Mouse (Mus musculus) heart, embryonic 10.5 days (tissue): ENCODE data around the gene Slc47a1. TPM values are rescaled to one million over a fixed set of nuclear protein-coding genes. Genes with fewer than 3 reads are reported as not detected.
"Not testable (repeated sequence)": the region's sequence is repeated elsewhere in the genome, so short reads cannot be mapped to it uniquely, and the experiment has no call there.

Experiments
- DNase-seq: peaks from one replicate; pipeline ENCODE4 v3.0.0-alpha.2; 2017; ENCODE audit warnings: low spot score
- H3K27ac ChIP-seq: fragments of 300-500 bp; sonication (generic); 2 replicates; pipeline ENCODE4 v1.5.1; 2016; ENCODE audit warnings: mild to moderate bottlenecking
- H3K27me3 ChIP-seq: fragments of 300-500 bp; sonication (generic); 2 replicates; pipeline ENCODE4 v1.6.1; 2016; ENCODE audit warnings: mild to moderate bottlenecking; ENCODE audit not compliant: poor library complexity, insufficient read depth, severe bottlenecking
- H3K36me3 ChIP-seq: fragments of 300-500 bp; sonication (generic); 2 replicates; pipeline ENCODE4 v1.6.1; 2016; ENCODE audit warnings: mild to moderate bottlenecking, moderate library complexity
- H3K4me1 ChIP-seq: fragments of 300-500 bp; sonication (generic); 2 replicates; pipeline ENCODE4 v1.6.1; 2016; ENCODE audit warnings: mild to moderate bottlenecking
- H3K4me3 ChIP-seq: fragments of 300-500 bp; sonication (generic); 2 replicates; pipeline ENCODE4 v1.5.1; 2016; ENCODE audit warnings: mild to moderate bottlenecking, moderate library complexity
- H3K9me3 ChIP-seq: fragments of 300-500 bp; sonication (generic); 2 replicates; pipeline ENCODE4 v1.6.1; 2016; ENCODE audit warnings: mild to moderate bottlenecking, moderate library complexity
- whole genome bisulfite sequencing: fragments of 180-500 bp; shearing (Covaris S2); methylation state at CpG from one replicate; pipeline ENCODE4 v1.1.7; 2016; 5-methylcytosine and 5-hydroxymethylcytosine counted together
- polyA plus RNA-seq: library from polyadenylated mRNA; unstranded; fragments of >200 nt; fragmentation: Nextera tagmentation; extraction: Ambion mirVana; gene quantifications from 2 replicates; pipeline ENCODE4 v1.2.1, GENCODE M21; 2016

Slc47a1 gene
- polyA plus RNA-seq: 11.3 and 27.9 TPM in 2 replicates

DNA sequence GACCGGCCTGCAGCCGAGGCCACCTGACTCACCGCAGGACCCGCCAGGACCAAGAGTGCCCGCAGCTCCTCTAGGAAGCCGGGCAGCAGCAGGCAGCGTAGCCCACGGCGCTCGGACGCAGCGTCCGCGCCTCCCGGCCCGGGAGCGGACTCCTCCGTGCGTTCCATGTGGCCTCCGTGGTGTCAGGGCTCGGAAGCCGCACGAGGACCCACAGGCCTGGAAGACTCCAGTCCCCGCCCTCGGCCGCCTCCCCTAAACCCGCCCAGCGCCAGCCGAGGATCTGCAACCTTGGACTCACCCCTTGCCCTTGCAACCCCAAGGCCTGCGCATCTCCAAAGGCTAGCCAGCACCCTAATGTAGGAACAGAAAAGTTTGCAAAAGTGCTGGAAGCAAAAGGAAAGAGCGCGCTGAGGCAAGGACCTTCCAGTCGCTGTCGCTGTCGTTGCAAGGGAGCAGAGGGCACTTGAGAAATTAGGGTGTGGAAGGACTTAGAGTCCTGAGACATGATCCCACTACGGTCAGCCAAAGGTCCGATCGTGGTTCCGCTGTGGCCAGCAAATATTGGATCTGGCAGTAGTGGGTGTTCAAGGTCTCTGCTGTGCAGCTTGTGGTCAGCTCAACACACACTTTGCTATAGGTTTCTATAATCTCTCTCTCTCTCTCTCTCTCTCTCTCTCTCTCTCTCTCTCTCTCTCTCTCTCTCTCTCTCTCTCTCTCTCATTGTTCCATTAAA is at the start of gene Slc47a1:
TSS of gene Slc47a1 (minus strand) at position 465 of the 733 bp plus-strand sequence.
- WGBS: 17% methylated on average over 37 of the region's 39 CpGs
- Histone ChIP-seq H3K36me3 (no peaks in the 10 kb centered on the region), H3K27ac (peak within 1 kb of the TSS; percentile 79), H3K4me1 (peaks cover 15% of the 10 kb centered on the region), H3K4me3 (peak within 1 kb of the TSS; percentile 59), H3K9me3 (no peaks in the 10 kb centered on the region), H3K27me3 (peaks cover 70% of the 10 kb centered on the region)
- DNase-seq: no peak

DNA sequence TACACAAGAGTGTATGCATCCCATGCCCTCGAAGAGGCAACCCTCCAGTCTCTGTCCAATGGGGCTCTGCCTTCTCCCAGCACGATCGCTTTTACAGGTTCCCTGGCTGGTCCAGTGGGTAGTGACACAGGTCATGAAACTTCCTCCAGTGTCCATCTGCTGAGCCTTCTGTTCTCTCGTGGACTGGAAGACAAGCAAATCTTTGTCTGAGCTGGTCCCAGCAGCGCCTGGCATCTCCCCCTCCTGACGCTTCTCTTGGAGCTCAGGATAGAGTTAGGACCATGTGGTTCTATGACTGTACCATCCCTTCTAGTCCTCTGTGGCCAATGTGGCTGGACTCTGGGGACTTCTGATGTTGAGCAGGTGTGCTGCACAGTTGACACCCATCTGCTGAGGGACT is 41.1 kb upstream of the Slc47a1 start:
- no peaks in the 10 kb centered on the region for H3K9me3 ChIP-seq
- H3K27me3 ChIP-seq: 0 out of 2 replicates have a peak, but pooled peaks cover 7% of the 10 kb centered on the region
- H3K27ac ChIP-seq: no peak overlapping the region
- H3K36me3 ChIP-seq: no peaks in the 10 kb centered on the region
- no peak overlapping the region for H3K4me3 ChIP-seq
- no peaks in the 10 kb centered on the region for H3K4me1 ChIP-seq
- no peak for DNase-seq
- 79% methylated on average over 6 of the region's 6 CpGs for WGBS

DNA sequence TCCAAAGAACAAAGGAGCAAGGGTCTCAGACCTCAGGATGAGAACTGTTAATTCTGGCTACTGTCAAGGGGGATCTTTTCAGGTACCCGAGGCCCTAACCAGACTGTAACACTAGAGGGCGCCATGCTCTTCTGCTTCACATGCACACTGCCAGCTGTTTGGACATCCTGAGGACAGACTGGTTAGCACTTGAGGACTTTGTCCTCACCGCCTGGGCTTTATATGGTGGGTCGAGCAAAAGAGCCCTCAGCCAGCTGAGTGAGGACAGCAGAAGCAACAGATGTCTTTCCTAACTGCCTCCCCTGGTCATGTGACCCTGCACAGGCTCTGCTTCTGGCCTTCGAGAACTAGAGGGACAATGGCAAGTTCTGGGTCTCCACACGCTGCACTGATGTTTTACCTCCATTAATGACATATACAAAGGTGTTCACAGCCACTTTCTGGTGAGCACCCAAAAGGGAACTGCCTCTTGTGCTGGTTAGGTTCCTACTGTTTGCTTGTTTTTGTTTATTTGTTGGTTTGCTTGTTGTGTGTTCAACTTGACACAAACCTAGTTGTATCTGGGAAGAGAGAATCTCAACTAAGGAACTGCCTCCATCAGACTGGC is 39.9 kb upstream of the Slc47a1 start:
- H3K27ac ChIP-seq: no peak overlapping the region
- no peaks in the 10 kb centered on the region for H3K4me1 ChIP-seq
- no peaks in the 10 kb centered on the region for H3K9me3 ChIP-seq
- H3K27me3 ChIP-seq: 0 out of 2 replicates have a peak, but pooled peaks cover 7% of the 10 kb centered on the region
- DNase-seq: peak; percentile 87
- no peaks in the 10 kb centered on the region for H3K36me3 ChIP-seq
- 29% methylated on average over 6 of the region's 6 CpGs for WGBS
- no peak overlapping the region for H3K4me3 ChIP-seq

DNA sequence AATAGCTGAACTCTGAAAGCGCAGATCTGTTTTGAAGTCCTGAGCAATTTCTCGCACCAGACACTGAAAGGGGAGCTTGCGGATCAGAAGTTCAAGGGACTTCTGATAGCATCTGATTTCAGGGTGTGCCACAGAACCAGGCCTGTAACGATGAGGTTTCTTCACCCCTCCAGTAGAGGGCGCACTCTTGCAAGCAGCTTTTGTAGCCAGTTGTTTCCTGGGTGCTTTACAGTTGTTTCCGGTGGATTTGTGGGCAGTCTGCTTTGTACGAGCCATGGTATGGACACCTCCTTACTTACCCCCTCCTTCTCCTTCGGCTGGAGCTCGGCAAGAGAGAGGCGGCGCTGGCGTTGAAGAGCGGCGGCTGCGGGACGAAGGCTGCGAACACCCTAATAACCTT is 38.4 kb upstream of the Slc47a1 start:
- not testable (repeated sequence) for H3K9me3 ChIP-seq, H3K27ac ChIP-seq, H3K36me3 ChIP-seq, H3K4me1 ChIP-seq, H3K4me3 ChIP-seq, DNase-seq
- WGBS: 81% methylated on average over 17 of the region's 17 CpGs
- H3K27me3 ChIP-seq: 0 out of 2 replicates have a peak, but pooled peaks cover 12% of the 10 kb centered on the region

DNA sequence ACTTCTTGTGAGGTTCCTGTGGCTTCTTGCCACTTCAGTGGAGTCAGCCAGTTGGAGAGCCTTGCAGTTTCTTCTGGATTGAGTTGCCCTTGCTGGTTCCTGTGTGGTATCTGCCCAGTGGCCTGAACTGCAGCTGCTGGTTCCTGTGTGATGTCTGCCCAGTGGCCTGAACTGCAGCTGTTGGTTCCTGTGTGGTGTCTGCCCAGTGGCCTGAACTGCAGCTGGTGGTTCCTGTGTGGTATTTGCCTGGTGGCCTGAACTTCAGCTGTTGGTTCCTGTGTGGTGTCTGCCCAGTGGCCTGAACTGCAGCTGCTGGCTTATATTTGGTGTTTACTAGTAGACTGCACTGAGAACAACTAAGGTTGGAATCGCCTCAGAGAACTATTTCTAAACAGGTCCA is 37.3 kb upstream of the Slc47a1 start:
- Histone ChIP-seq H3K4me1 (no peaks in the 10 kb centered on the region), H3K36me3 (no peaks in the 10 kb centered on the region), H3K9me3 (no peaks in the 10 kb centered on the region), H3K4me3 (no peak overlapping the region), H3K27me3 (0 out of 2 replicates have a peak, but pooled peaks cover 13% of the 10 kb centered on the region), H3K27ac (no peak overlapping the region)
- no peak for DNase-seq
- 81% methylated on average over 1 of the region's 1 CpGs for WGBS

DNA sequence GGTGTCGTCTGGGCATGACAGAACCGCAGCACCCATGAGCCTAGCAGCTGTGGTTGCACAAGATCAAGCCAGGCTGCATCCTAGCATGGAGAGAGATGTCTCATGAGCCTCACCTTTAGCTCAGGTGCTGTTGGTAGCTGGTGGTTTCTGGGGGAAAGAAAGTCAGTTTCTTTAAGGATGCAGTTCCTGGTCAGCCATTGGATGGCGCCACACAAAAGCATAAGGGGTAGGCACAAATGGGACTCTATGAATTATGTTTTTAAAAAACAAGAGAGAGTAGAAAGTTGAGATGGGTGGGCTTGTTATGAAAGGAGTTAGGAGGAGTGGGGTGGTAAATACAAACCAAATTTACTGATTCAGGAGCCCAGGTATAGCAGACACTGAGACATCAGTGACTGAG is 36.4 kb upstream of the Slc47a1 start:
- H3K27ac ChIP-seq: no peak overlapping the region
- no peaks in the 10 kb centered on the region for H3K9me3 ChIP-seq
- H3K4me1 ChIP-seq: no peaks in the 10 kb centered on the region
- no peak for DNase-seq
- 0 out of 2 replicates have a peak, but pooled peaks cover 13% of the 10 kb centered on the region for H3K27me3 ChIP-seq
- no peak overlapping the region for H3K4me3 ChIP-seq
- WGBS: 82% methylated on average over 3 of the region's 3 CpGs
- H3K36me3 ChIP-seq: no peaks in the 10 kb centered on the region

DNA sequence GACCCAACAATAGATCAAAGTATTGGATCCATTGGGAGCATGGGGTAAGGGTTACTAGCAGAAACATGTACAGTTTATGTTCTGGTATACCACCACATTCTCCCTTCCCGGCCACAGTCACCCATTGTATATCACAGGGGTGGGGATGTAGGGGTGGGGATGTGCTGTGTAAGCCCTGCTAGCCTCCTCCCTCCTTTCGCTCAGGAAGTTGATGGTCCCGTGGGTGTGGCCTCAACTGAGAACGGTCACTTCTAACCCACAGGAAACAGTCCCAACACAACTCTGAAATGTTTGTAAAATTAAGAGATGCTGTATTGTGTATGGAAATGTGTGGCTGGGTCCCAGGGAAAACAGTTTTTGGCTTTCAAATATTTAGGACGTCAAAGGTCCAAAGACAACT is 35.3 kb upstream of the Slc47a1 start:
- 0 out of 2 replicates have a peak, but pooled peaks cover 6% of the 10 kb centered on the region for H3K27me3 ChIP-seq
- 62% methylated on average over 5 of the region's 5 CpGs for WGBS
- no peak overlapping the region for H3K4me3 ChIP-seq

DNA sequence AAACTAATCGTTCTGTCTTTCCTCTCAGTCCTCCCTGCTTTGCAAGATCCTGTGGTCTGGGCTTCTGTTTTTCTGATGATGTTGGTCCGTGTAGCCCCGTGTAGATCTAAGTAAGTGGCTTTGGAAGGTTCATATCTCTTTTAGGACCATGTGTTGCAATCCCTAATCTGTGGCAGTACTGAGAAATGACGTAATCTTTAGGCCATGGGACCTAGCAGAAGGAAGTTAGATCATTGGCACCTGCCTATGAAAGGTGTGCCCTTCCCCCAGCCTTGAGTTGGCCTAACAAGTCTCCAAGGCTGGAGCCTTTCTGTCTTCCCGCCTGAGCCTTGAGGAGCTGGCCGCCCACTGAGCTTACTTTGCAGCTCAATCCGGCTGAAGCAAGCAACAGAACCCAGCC is 33.7 kb upstream of the Slc47a1 start:
- H3K9me3 ChIP-seq: no peaks in the 10 kb centered on the region
- WGBS: 39% methylated on average over 7 of the region's 7 CpGs
- H3K36me3 ChIP-seq: no peaks in the 10 kb centered on the region
- no peak for DNase-seq
- 0 out of 2 replicates have a peak, but pooled peaks cover 6% of the 10 kb centered on the region for H3K27me3 ChIP-seq
- H3K27ac ChIP-seq: no peak overlapping the region
- H3K4me3 ChIP-seq: no peak overlapping the region
- no peaks in the 10 kb centered on the region for H3K4me1 ChIP-seq

More for the DNA sequence above, 35.3 kb upstream of the Slc47a1 start:
- no peak overlapping the region for H3K27ac ChIP-seq
- no peaks in the 10 kb centered on the region for H3K4me1 ChIP-seq
- no peaks in the 10 kb centered on the region for H3K36me3 ChIP-seq
- no peak for DNase-seq
- H3K9me3 ChIP-seq: no peaks in the 10 kb centered on the region

DNA sequence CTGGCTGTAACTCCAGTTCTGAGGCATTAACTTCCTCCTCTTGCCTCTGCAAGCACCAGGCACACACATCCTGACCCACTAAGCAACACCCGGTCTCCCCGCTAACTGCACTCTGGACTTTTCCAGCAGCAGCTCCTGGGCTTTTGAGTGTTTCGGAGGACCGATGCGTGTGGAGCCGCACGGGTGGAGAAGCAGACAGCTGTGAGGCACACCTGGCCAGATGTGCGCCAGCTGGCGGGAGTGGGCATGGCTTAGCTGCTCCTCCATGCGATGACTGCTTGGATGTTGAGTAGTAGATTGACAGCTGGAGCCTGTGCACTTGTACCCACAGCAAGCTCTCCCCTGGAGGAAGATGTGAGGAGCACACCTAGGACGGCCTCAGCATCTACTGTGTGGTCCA is 33.1 kb upstream of the Slc47a1 start:
- H3K36me3 ChIP-seq: no peaks in the 10 kb centered on the region
- no peak for DNase-seq
- no peak overlapping the region for H3K27ac ChIP-seq
- H3K4me1 ChIP-seq: no peaks in the 10 kb centered on the region
- no peak overlapping the region for H3K4me3 ChIP-seq
- H3K9me3 ChIP-seq: no peaks in the 10 kb centered on the region
- 0 out of 2 replicates have a peak, but pooled peaks cover 6% of the 10 kb centered on the region for H3K27me3 ChIP-seq
- WGBS: 82% methylated on average over 11 of the region's 11 CpGs

DNA sequence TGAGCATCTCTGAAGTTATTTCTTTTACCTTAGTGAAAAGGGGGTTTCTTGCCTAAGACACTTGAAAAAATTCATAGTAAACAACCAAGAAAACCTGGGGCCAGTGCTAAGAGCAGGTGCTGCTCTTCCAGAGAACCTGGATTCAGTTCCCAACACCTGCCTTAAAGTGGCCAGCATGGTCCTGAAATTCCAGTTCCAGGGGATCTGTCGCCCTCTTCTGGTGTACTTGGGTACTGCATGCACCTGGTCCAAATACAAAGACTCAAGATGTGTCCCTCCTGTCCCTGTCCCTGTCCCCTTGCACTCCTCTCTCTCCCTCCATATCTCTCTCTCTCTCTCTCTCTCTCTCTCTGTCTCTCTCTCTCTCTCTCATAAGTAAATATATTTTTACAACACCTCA is 32.0 kb upstream of the Slc47a1 start:
- H3K9me3 ChIP-seq: no peaks in the 10 kb centered on the region
- H3K4me1 ChIP-seq: no peaks in the 10 kb centered on the region
- WGBS: 0% methylated on average over 1 of the region's 1 CpGs
- H3K4me3 ChIP-seq: no peak overlapping the region
- H3K27ac ChIP-seq: no peak overlapping the region
- no peaks in the 10 kb centered on the region for H3K36me3 ChIP-seq
- H3K27me3 ChIP-seq: 0 out of 2 replicates have a peak, but pooled peaks cover 6% of the 10 kb centered on the region
- DNase-seq: peak; percentile 92

DNA sequence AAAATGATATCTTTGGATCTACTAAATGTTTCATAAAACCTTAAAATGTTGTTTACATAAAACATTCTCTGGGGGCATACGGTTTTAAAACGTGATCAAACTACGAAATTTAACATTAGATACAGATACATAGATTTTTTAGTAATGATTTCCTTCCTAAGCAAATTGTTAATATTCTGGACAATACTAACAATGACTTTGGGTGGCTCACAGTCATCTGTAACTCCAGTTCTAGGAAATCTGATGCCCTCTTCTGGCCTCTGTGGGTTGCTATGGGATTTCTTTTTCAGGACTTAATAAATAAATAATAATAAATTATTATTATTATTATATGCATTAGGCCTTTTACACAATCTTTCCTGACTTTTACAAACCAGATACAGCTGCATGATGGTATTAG is 30.9 kb upstream of the Slc47a1 start:
- Histone ChIP-seq H3K27me3 (0 out of 2 replicates have a peak, but pooled peaks cover 6% of the 10 kb centered on the region), H3K36me3 (no peaks in the 10 kb centered on the region), H3K4me3 (peak overlapping the region; percentile 78), H3K4me1 (no peaks in the 10 kb centered on the region), H3K27ac (peak overlapping the region; percentile 91), H3K9me3 (no peaks in the 10 kb centered on the region)
- DNase-seq: no peak
- 22% methylated on average over 3 of the region's 3 CpGs for WGBS

DNA sequence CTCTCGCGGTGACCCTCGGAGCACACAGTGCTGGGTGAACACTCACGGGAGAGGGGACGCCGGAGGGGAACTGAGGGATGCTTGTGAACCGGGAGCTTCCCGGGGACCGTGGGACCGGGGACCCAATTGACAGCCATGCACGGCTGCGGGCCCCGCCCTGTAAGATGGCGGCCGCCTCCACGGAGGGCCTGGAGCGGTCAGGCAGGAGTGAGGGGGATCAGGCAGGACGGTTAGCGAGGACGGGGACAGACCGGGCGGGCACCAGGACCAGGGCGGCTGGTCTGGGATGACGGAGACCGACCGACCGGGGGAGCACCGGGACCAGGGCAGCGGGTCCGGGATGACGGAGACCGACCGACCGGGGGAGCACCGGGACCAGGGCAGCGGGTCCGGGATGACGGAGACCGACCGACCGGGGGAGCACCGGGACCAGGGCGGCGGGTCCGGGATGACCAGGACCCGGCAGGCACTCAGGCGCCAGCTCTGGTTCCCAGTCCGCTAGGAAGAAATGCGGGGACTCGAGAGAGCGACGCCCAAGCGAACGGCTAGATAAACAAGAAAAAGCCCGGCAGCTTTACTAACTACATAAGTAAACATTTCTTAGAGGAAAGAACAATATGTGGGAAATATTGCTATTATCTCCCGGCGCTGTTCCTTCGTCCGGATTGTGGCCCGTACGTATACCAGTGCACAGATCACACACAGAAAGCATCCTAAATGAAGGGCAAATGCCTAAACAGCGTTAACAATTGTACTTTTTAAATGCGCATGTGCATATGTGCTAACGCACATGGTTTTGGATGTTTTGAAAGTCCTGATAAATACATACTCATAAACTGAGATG is 30.3 kb upstream of the Slc47a1 start:
- WGBS: under 1% methylated on average over 64 of the region's 64 CpGs
- peak overlapping the region; percentile 91 for H3K27ac ChIP-seq
- no peaks in the 10 kb centered on the region for H3K36me3 ChIP-seq
- H3K4me3 ChIP-seq: peak overlapping the region; percentile 78
- no peaks in the 10 kb centered on the region for H3K4me1 ChIP-seq
- no peaks in the 10 kb centered on the region for H3K9me3 ChIP-seq
- 0 out of 2 replicates have a peak, but pooled peaks cover 6% of the 10 kb centered on the region for H3K27me3 ChIP-seq
- peak; percentile 91 for DNase-seq
